Mouse (Mus musculus) heart, embryonic 15.5 days (tissue): ENCODE measurements around the gene Bivm. TPM values are rescaled to one million over a fixed set of nuclear protein-coding genes. Genes with fewer than 3 reads are reported as not detected.

Source experiments
- ATAC-seq: fragments of 200-750 bp; cut with Nextera tagmentation; replicated peaks from 2 replicates; pipeline ENCODE4 v1.8.0; 2017; ENCODE audit warnings: low read depth, moderate TSS enrichment; ENCODE audit not compliant: insufficient number of reproducible peaks, insufficient read depth, low FRiP score
- H3K27ac ChIP-seq: fragments of 300-500 bp; sonication (generic); 2 replicates; pipeline ENCODE4 v1.5.1; 2015; ENCODE audit warnings: mild to moderate bottlenecking, inconsistent platforms
- H3K27me3 ChIP-seq: fragments of 300-500 bp; sonication (generic); 2 replicates; pipeline ENCODE4 v1.6.1; 2015; ENCODE audit warnings: inconsistent platforms
- H3K36me3 ChIP-seq: fragments of 300-500 bp; sonication (generic); 2 replicates; pipeline ENCODE4 v1.6.1; 2015; ENCODE audit warnings: mild to moderate bottlenecking, inconsistent platforms
- H3K4me1 ChIP-seq: fragments of 300-500 bp; sonication (generic); replicated peaks from 2 replicates; pipeline ENCODE4 v1.6.1; 2015; ENCODE audit warnings: inconsistent platforms
- H3K4me2 ChIP-seq: fragments of 300-500 bp; sonication (generic); 2 replicates; pipeline ENCODE4 v1.6.1; 2015; ENCODE audit warnings: inconsistent platforms, mild to moderate bottlenecking, moderate library complexity
- H3K4me3 ChIP-seq: fragments of 300-500 bp; sonication (generic); 2 replicates; pipeline ENCODE4 v1.5.1; 2015; ENCODE audit warnings: mild to moderate bottlenecking, inconsistent platforms
- H3K9ac ChIP-seq: fragments of 300-500 bp; sonication (generic); 2 replicates; pipeline ENCODE4 v1.6.1; 2015; ENCODE audit warnings: mild to moderate bottlenecking, inconsistent platforms
- H3K9me3 ChIP-seq: fragments of 300-500 bp; sonication (generic); replicated peaks from 2 replicates; pipeline ENCODE4 v1.6.1; 2016; ENCODE audit warnings: inconsistent platforms
- WGBS: fragments of 180-500 bp; shearing (Covaris S2); methylation state at CpG from one replicate; pipeline ENCODE4 v1.1.7; 2015; ENCODE audit warnings: mixed read lengths; 5-methylcytosine and 5-hydroxymethylcytosine counted together
- polyA plus RNA-seq: library from polyadenylated mRNA; unstranded; fragments of >200 nt; fragmentation: Nextera tagmentation; extraction: Ambion mirVana; gene quantifications from 2 replicates; pipeline ENCODE4 v1.2.1, GENCODE M21; 2015

Gene Bivm
- polyA plus RNA-seq = 11.9 and 12.2 TPM in 2 replicates

DNA sequence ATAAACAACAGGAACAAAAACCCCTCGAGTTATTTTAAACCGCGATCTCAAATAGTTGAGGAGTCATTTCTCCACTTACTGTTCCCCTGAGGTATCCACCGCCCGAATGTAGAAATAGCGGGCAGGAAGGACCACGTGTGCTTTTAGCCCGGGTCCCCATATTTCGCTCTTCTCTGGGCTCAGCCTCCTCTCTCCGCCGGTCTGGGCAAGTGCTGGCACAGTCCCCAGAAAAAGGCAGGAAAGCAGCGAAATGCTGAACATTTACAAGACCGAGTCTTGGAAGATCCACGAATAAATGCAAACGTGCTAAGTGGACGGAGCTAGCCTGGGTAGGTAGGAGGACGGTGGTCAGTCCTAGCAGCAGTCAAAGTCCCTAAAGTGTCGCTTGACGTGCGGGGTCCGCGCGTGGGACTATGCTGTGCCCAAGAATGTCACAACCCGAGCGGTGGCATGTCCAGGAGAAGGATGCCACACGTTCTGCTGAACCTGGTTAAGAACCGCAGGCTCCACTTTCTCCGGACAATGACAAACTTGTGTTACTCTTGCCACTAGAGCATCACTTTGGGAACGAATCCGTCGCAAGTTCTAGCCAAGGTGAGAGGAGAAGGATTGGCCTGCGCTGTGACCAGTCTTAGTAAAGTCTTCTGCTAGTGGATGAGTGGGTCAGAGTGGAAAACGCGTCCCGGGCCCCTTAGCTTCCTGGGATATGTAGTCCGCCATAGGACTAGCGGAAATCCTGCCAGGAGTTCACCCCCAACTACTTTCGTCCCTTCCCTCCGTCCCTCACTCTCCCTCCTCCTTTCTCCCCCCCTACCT is at the start of gene Bivm, which contains the start of gene Kdelc1:
Gene Bivm (plus strand): TSS at position 719 of the 816 bp plus-strand sequence.
Gene Kdelc1 (minus strand): TSS at position 570 of the 816 bp plus-strand sequence.
- peak within 1 kb of the TSS; percentile 68 for H3K4me3 ChIP-seq
- under 1% methylated on average over 39 of the region's 39 CpGs for WGBS
- peak within 1 kb of the TSS; percentile 83 for H3K9ac ChIP-seq
- H3K27ac ChIP-seq = peak within 1 kb of the TSS; percentile 98
- no peaks in the 10 kb centered on the region for H3K27me3 ChIP-seq
- H3K36me3 ChIP-seq = peaks cover 19% of the 10 kb centered on the region
- no peaks in the 10 kb centered on the region for H3K9me3 ChIP-seq
- peak; percentile 97 for ATAC-seq
- H3K4me1 ChIP-seq = peaks cover 11% of the 10 kb centered on the region
- H3K4me2 ChIP-seq = peak within 1 kb of the TSS; percentile 77

DNA sequence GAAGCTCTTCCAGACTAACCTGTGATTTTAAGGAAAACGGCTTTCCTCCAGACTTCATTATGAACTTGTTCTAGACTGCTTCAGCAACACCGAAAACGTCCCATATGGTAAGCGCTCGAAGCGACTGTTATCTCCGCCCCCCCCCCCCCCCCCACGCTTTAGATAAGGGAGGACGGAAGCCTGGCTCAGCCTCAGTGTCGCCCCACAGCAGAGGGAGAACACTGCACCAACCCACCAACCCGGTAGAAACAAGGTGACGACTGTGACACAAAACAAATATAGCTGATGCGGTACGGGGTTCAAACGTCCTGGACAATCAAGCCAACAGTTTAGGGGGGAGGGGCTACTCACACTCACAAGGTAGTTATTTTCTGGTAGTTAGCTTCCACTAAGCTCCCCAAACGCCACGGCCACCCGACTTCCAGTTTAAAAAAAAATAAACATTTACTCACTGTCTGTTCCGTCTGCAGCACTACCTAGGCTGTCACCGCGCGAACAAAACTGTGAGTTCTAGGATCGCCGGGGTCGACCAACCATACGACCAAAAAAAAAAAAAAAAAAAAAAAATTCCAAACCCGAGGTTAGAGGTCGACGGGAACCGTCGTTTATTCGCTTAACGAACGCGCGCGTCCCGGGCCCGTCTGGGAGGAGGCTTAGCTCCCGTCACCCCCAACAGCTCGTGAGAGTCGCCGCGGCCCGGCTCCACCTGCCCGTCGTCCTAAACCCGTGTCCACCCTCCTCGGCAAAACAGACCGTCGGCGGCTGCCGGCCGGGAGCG is 17.1 kb upstream of the Bivm start:
- ATAC-seq = peak; percentile 69
- Histone ChIP-seq H3K27me3 (no peaks in the 10 kb centered on the region), H3K9ac (peak overlapping the region; percentile 71), H3K4me2 (peak overlapping the region; percentile 82), H3K9me3 (no peaks in the 10 kb centered on the region), H3K4me1 (peaks cover 12% of the 10 kb centered on the region), H3K4me3 (peak overlapping the region; percentile 88), H3K36me3 (peaks cover 17% of the 10 kb centered on the region), H3K27ac (peak overlapping the region; percentile 93)
- WGBS = under 1% methylated on average over 55 of the region's 55 CpGs

DNA sequence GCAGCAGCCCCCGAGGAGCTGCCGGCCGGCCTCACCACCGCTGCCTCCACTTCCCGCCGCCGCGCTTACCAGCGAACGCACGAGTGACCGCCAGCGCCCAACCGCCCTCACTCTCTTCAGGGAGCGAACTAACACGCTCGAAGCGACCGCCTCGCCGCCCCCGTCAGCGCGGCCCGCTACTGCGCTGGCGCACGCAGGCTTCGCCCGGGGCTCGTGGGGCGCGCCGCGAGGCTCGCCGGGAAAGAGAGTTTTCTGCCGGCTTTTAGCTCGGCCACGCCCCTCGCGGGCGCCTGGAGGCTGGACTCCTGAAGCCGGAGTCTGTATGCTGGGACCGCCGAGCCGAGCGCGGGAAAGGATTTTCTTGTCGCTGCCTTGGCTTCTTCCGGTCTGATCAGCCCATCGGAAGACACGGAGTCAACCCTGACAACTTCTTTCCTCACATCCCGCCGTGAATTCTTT is 16.5 kb upstream of the Bivm start, which contains the start of gene Tex30:
Gene Tex30 (minus strand): TSS at position 183 of the 459 bp plus-strand sequence.
- under 1% methylated on average over 55 of the region's 55 CpGs for WGBS
- H3K4me2 ChIP-seq = peak within 1 kb of the TSS; percentile 82
- peak within 1 kb of the TSS; percentile 88 for H3K4me3 ChIP-seq
- H3K36me3 ChIP-seq = peaks cover 17% of the 10 kb centered on the region
- H3K27me3 ChIP-seq = no peaks in the 10 kb centered on the region
- peak; percentile 98 for ATAC-seq
- peak within 1 kb of the TSS; percentile 71 for H3K9ac ChIP-seq
- peaks cover 12% of the 10 kb centered on the region for H3K4me1 ChIP-seq
- H3K9me3 ChIP-seq = no peaks in the 10 kb centered on the region
- H3K27ac ChIP-seq = peak within 1 kb of the TSS; percentile 93

DNA sequence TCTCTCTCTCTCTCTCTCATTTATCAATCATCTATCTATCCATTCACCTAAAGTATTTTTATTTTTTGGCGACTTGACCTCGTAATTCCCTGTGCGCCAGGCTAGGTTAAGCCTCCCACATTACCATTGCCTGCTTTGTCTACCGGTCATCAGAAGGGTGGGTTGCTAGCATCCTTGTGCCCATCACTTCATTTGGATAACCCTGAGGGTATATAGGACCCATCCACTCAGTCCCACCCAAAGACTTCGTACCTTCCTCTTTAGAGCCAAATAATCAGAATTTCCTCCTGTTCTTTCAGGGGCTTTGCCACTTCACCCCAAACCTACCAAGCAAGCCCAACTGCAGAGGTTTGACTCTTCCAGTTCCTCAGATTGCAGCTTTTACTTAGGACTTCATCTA is 15.8 kb upstream of the Bivm start:
- Histone ChIP-seq H3K4me2 (peak overlapping the region; percentile 82), H3K27me3 (no peaks in the 10 kb centered on the region), H3K9me3 (no peaks in the 10 kb centered on the region), H3K4me1 (peaks cover 12% of the 10 kb centered on the region), H3K27ac (no peak overlapping the region), H3K36me3 (peaks cover 21% of the 10 kb centered on the region), H3K4me3 (peak overlapping the region; percentile 88; the same call in 1 of the 2 replicates), H3K9ac (peak overlapping the region; percentile 31; the same call in 1 of the 2 replicates)
- 15% methylated on average over 5 of the region's 5 CpGs for WGBS
- no peak for ATAC-seq

DNA sequence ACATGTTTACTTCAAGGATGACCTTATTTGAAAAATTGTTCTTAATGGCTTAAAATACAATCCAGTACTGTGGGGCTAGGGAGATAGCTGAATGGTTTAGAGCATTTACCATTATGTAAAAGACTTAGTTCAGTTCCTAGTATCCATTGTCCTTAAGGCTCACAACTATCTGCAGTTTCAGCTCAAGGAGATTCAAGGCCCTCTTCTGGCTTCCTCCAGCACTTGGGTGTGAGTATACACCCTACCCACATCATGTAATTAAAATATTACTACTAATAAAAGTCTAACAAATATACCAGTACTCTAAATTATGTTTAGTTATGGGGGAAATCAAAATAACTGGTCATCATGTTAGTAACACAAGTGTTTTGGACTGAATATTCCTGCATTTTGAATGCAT is 1.2 kb upstream of the Bivm start:
- Histone ChIP-seq H3K27ac (no peak overlapping the region), H3K9ac (no peak overlapping the region), H3K4me2 (peak overlapping the region; percentile 77), H3K27me3 (no peaks in the 10 kb centered on the region), H3K4me1 (peaks cover 11% of the 10 kb centered on the region), H3K9me3 (no peaks in the 10 kb centered on the region), H3K4me3 (0 out of 2 replicates have a peak overlapping the region, but pooled peaks have one; percentile 18), H3K36me3 (peaks cover 27% of the 10 kb centered on the region)
- ATAC-seq = no peak

- under 1% methylated on average over 40 of the region's 43 CpGs for WGBS
- H3K36me3 ChIP-seq = peaks cover 11% of the 10 kb centered on the region
- H3K9me3 ChIP-seq = no peaks in the 10 kb centered on the region
- H3K4me3 ChIP-seq = peak overlapping the region; percentile 68
- H3K4me1 ChIP-seq = peaks cover 11% of the 10 kb centered on the region
- H3K27ac ChIP-seq = peak overlapping the region; percentile 98
- no peaks in the 10 kb centered on the region for H3K27me3 ChIP-seq
- peak; percentile 84 for ATAC-seq
- peak overlapping the region; percentile 83 for H3K9ac ChIP-seq
- H3K4me2 ChIP-seq = peak overlapping the region; percentile 77
These were observed 680 bp downstream of the Bivm start for GRCm38 (mm10) chr1:44119201-44120073.

DNA sequence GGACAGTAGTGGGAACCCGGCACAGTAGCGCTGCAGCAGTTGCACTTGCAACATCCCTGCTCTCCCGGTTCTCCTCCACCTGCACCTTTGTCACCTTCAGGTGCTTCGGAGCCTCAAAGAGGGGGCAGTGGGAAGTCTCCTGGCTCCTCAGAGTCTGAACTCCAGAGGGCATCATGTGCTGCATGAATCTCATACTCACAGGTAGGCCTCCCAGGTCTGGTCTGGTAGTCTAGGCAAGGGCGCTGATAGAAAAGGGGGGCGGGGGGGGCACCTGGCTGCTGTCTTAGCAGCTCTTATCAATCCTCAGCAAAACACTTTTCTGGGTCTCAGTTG is 1.3 kb downstream of the Bivm start:
- Histone ChIP-seq H3K27me3 (no peaks in the 10 kb centered on the region), H3K4me3 (peak overlapping the region; percentile 68), H3K9ac (peak overlapping the region; percentile 83), H3K36me3 (peaks cover 5% of the 10 kb centered on the region), H3K4me2 (peak overlapping the region; percentile 77), H3K27ac (peak overlapping the region; percentile 98), H3K4me1 (peaks cover 11% of the 10 kb centered on the region), H3K9me3 (no peaks in the 10 kb centered on the region)
- no peak; the same call in 1 of the 2 replicates for ATAC-seq
- WGBS = 4% methylated on average over 6 of the region's 6 CpGs

GRCm38 (mm10) chr1:44122256-44122655 is 3.5 kb downstream of the Bivm start:
- Histone ChIP-seq H3K9ac (no peak overlapping the region), H3K4me3 (no peak overlapping the region), H3K27me3 (no peaks in the 10 kb centered on the region), H3K36me3 (peaks cover 8% of the 10 kb centered on the region), H3K4me2 (no peak overlapping the region), H3K27ac (no peak overlapping the region), H3K9me3 (no peaks in the 10 kb centered on the region), H3K4me1 (peaks cover 11% of the 10 kb centered on the region)
- WGBS = 63% methylated on average over 3 of the region's 3 CpGs
- ATAC-seq = no peak

DNA sequence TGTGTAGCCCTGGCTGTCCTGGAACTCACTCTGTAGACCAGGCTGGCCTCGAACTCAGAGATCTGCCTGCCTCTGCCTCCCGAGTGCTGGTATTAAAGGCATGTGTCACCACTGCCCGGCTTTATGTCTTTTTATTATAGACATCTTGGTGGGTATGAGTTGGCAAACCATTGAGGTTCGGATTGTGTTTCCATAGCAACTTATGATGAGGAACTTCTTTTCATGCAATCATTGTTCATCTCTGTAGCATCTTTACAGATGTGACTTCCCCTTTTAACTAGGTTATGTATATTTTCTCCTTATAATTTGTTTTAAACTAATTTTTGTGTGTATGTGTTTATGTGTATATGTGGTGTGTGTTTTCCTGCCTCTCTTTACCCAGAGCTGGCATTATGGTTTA is 6.8 kb downstream of the Bivm start:
- ATAC-seq = no peak
- H3K36me3 ChIP-seq = peaks cover 16% of the 10 kb centered on the region
- 93% methylated on average over 4 of the region's 4 CpGs for WGBS
- H3K9ac ChIP-seq = no peak overlapping the region
- H3K4me1 ChIP-seq = peaks cover 4% of the 10 kb centered on the region; the same call in 1 of the 2 replicates
- H3K27me3 ChIP-seq = no peaks in the 10 kb centered on the region
- H3K9me3 ChIP-seq = no peaks in the 10 kb centered on the region
- H3K4me2 ChIP-seq = no peak overlapping the region
- no peak overlapping the region for H3K4me3 ChIP-seq
- H3K27ac ChIP-seq = no peak overlapping the region

DNA sequence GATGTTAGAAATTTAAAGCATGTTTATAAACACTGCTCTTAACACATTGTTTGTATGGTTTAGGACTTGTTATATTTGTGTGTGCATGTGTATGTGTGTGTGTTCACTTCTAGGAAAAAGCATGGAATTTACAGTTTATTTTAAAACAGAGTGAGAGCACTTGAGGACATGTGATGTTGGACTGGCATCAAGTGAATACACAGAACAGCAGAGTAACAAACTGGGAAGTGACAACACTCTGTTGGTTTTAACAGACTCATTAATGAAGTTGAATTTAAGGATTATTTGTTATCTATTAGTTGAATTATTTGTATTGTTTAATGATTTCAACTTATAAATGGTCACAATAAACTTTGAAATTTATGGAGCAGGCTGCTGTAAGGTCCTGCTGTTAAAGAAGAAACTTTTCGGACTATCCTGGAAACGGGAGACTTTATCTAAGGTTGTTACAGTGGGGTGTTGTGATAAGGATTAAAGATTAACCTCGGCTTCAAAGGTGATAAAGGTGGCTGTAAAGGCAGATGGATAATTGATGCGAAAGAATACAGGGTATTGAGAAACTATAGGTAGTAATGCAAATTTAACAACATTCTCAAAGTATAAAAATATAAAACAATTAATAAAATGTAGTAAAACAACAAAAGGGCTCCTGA is 11.3 kb downstream of the Bivm start:
- no peak overlapping the region for H3K4me3 ChIP-seq
- WGBS = 65% methylated on average over 4 of the region's 4 CpGs
- no peaks in the 10 kb centered on the region for H3K27me3 ChIP-seq
- H3K9me3 ChIP-seq = no peaks in the 10 kb centered on the region
- peaks cover 31% of the 10 kb centered on the region for H3K36me3 ChIP-seq
- no peaks in the 10 kb centered on the region for H3K4me1 ChIP-seq
- no peak overlapping the region for H3K9ac ChIP-seq
- no peak overlapping the region for H3K27ac ChIP-seq
- no peak overlapping the region for H3K4me2 ChIP-seq
- ATAC-seq = no peak
